8 mouse cellular contexts compared by ENCODE assay signal in the genomic region with DNA sequence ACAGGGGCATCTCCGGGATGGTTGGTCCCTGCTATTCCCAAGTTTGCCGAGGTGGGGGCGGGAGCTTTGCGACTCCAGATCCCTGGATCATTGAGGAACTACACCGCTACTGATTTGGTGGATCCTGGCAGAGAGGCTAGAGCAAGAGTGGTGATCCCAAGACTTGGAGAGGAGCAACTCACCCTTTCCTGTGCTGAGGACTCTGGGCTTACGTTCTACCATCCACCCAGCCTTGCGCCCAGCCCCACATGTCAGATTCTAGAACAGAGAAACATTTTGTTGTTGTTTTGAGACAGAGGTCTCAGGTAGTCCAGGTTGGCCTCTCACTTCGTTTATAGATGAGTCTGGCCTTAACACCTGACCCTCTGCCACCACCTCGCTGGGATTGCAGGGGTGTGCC. TPM values are rescaled to one million over a fixed set of nuclear protein-coding genes. Genes with fewer than 3 reads are reported as not detected.
DNase-seq lines count a peak whose midpoint lies in the region; ATAC-seq lines count a peak whose summit lies in the region.

No protein-coding gene starts in this region.

- ATAC-seq in cerebellum, adult (ENCODE audit: insufficient number of reproducible peaks, low FRiP score, low TSS enrichment) = 0 out of 2 replicates have a peak, but pooled peaks have one; percentile 4
- no peak for ATAC-seq in megakaryocyte-erythroid progenitor cell, adult 5-6 weeks (replicated peaks; ENCODE audit: low FRiP score, low TSS enrichment, poor library complexity, severe bottlenecking)

- H3K36me3 ChIP-seq in limb, embryonic 10.5 days = peaks cover 8% of the 10 kb centered on the region
- H3K36me3 ChIP-seq in splenic B cell, adult 2 months (ENCODE audit: control insufficient read depth, insufficient read depth, low read length, poor library complexity, severe bottlenecking) = peaks cover 34% of the 10 kb centered on the region

- H3K9me3 ChIP-seq in limb, embryonic 10.5 days (replicated peaks) = no peaks in the 10 kb centered on the region; the same call in 1 of the 2 replicates

- no peak for DNase-seq in cerebellum, adult 8-10 months
- DNase-seq in spleen, adult 12 weeks (ENCODE audit: low spot score) = peak; percentile 10
- DNase-seq in spleen, postnatal 4 days (ENCODE audit: low spot score in 2 of 2) = no peak
- no peak for DNase-seq in limb, embryonic 10.5 days (ENCODE audit: low spot score)
- DNase-seq in splenic B cell, adult 2 months (ENCODE audit: low read depth, low spot score) = peak; percentile 67
- no peak for DNase-seq in gastrocnemius, postnatal 36 days

- peaks cover 51% of the 10 kb centered on the region for H3K27me3 ChIP-seq in limb, embryonic 10.5 days (ENCODE audit: low read depth, poor library complexity, severe bottlenecking)
- H3K27me3 ChIP-seq in splenic B cell, adult 2 months (ENCODE audit: control insufficient read depth, insufficient read depth, low read length, poor library complexity, severe bottlenecking) = no peaks in the 10 kb centered on the region

- peaks cover 22% of the 10 kb centered on the region for H3K4me1 ChIP-seq in limb, embryonic 10.5 days

- peak overlapping the region; percentile 54; the same call in 1 of the 2 replicates for H3K27ac ChIP-seq in limb, embryonic 10.5 days

- 15% methylated on average over 9 of the region's 9 CpGs for WGBS in limb, embryonic 10.5 days

- H3K4me3 ChIP-seq in limb, embryonic 10.5 days = peak overlapping the region; percentile 70

- intact Hi-C loops in gastrocnemius, postnatal 36 days (cut with DNase I) = no loop called here

RNA-seq across cellular contexts. Expression of a gene that starts 1.0 kb away (rescaled TPM):
- 0.55 and 1.2 TPM in 2 replicates for polyA plus RNA-seq in limb, embryonic 10.5 days (2016; fragmentation: Nextera tagmentation; extraction: Ambion mirVana)
- total RNA-seq in megakaryocyte-erythroid progenitor cell, adult 5-6 weeks (2014; fragmentation: Nextera tagmentation) = 0.89 and 9.0 TPM in 2 replicates
- 0.80 and 3.1 TPM in 2 replicates for total RNA-seq in megakaryocyte-erythroid progenitor cell, adult 5-6 weeks (2017)
- under 1 TPM; 0.12 to 0.20 TPM for total RNA-seq in gastrocnemius, postnatal 36 days (2021)

RNA-seq across cellular contexts. Expression of a gene that starts 2.9 kb away (rescaled TPM):
- polyA plus RNA-seq in limb, embryonic 10.5 days (2016; fragmentation: Nextera tagmentation; extraction: Ambion mirVana) = not detected in 2 replicates
- total RNA-seq in megakaryocyte-erythroid progenitor cell, adult 5-6 weeks (2014; fragmentation: Nextera tagmentation) = 4.3 and 4.4 TPM in 2 replicates
- 3.3 TPM in 1 of 2 replicates, not detected in the other for total RNA-seq in megakaryocyte-erythroid progenitor cell, adult 5-6 weeks (2017)
- total RNA-seq in gastrocnemius, postnatal 36 days (2021) = under 1 TPM in 1 of 2 experiments, not detected in 1; 0.86 TPM

RNA-seq across cellular contexts. Expression of a gene that starts 9.0 kb away (rescaled TPM):
- polyA plus RNA-seq in limb, embryonic 10.5 days (2016; fragmentation: Nextera tagmentation; extraction: Ambion mirVana) = 7.6 and 8.6 TPM in 2 replicates
- 19.3 TPM in 1 of 2 replicates, not detected in the other for total RNA-seq in megakaryocyte-erythroid progenitor cell, adult 5-6 weeks (2014; fragmentation: Nextera tagmentation)
- total RNA-seq in megakaryocyte-erythroid progenitor cell, adult 5-6 weeks (2017) = 5.1 and 26.6 TPM in 2 replicates
- 1 to 10 TPM; 2.9 to 5.7 TPM for total RNA-seq in gastrocnemius, postnatal 36 days (2021)

RNA-seq across cellular contexts. Expression of a gene that starts 22.8 kb away (rescaled TPM):
- polyA plus RNA-seq in limb, embryonic 10.5 days (2016; fragmentation: Nextera tagmentation; extraction: Ambion mirVana) = 8.4 and 13.4 TPM in 2 replicates
- not detected in 2 replicates for total RNA-seq in megakaryocyte-erythroid progenitor cell, adult 5-6 weeks (2014; fragmentation: Nextera tagmentation)
- total RNA-seq in megakaryocyte-erythroid progenitor cell, adult 5-6 weeks (2017) = not detected in 2 replicates
- 1 to 10 TPM in 1 of 2 experiments, under 1 TPM in 1; 0.62 to 1.0 TPM for total RNA-seq in gastrocnemius, postnatal 36 days (2021)

RNA-seq across cellular contexts. Expression of a gene that starts 34.9 kb away (rescaled TPM):
- not detected in 2 replicates for polyA plus RNA-seq in limb, embryonic 10.5 days (2016; fragmentation: Nextera tagmentation; extraction: Ambion mirVana)
- total RNA-seq in megakaryocyte-erythroid progenitor cell, adult 5-6 weeks (2014; fragmentation: Nextera tagmentation) = not detected in 2 replicates
- not detected in 2 replicates for total RNA-seq in megakaryocyte-erythroid progenitor cell, adult 5-6 weeks (2017)
- total RNA-seq in gastrocnemius, postnatal 36 days (2021) = not detected

Comparison
In these comparisons a context has a peak if more than half of its experiments do, and no peak if none do; other contexts are left out.
1. DNase-seq: peak in spleen, adult 12 weeks (single experiment) and splenic B cell, adult 2 months (single experiment); none in cerebellum, adult 8-10 months (single experiment), spleen, postnatal 4 days (0 of 2), limb, embryonic 10.5 days (single experiment) and gastrocnemius, postnatal 36 days (0 of 2).